Mouse (Mus musculus) limb, embryonic 15.5 days (tissue): ENCODE data around the gene Brat1. TPM values are rescaled to one million over a fixed set of nuclear protein-coding genes. Genes with fewer than 3 reads are reported as not detected.

Experiments used
- ATAC-seq: fragments of 200-750 bp; cut with Nextera tagmentation; 2 replicates; pipeline ENCODE4 v1.8.0; 2017; ENCODE audit warnings: low read depth, moderate TSS enrichment; ENCODE audit not compliant: insufficient number of reproducible peaks, low FRiP score, low TSS enrichment
- H3K27ac ChIP-seq: fragments of 300-500 bp; sonication (generic); 2 replicates; pipeline ENCODE4 v1.5.1; 2015; ENCODE audit warnings: moderate library complexity, mild to moderate bottlenecking, inconsistent platforms
- H3K27me3 ChIP-seq: fragments of 300-500 bp; sonication (generic); 2 replicates; pipeline ENCODE4 v1.6.1; 2015; ENCODE audit warnings: inconsistent platforms
- H3K36me3 ChIP-seq: fragments of 300-500 bp; sonication (generic); 2 replicates; pipeline ENCODE4 v1.6.1; 2015; ENCODE audit warnings: inconsistent platforms
- H3K4me1 ChIP-seq: fragments of 300-500 bp; sonication (generic); 2 replicates; pipeline ENCODE4 v1.6.1; 2015; ENCODE audit warnings: inconsistent platforms
- H3K4me2 ChIP-seq: fragments of 300-500 bp; sonication (generic); 2 replicates; pipeline ENCODE4 v1.6.1; 2015; ENCODE audit warnings: mild to moderate bottlenecking, inconsistent platforms
- H3K4me3 ChIP-seq: fragments of 300-500 bp; sonication (generic); 2 replicates; pipeline ENCODE4 v1.5.1; 2015; ENCODE audit warnings: mild to moderate bottlenecking, inconsistent platforms
- H3K9ac ChIP-seq: fragments of 300-500 bp; sonication (generic); 2 replicates; pipeline ENCODE4 v1.6.1; 2015; ENCODE audit warnings: inconsistent platforms
- H3K9me3 ChIP-seq: fragments of 300-500 bp; sonication (generic); 2 replicates; pipeline ENCODE4 v1.6.1; 2016; ENCODE audit warnings: inconsistent platforms
- WGBS: fragments of 180-500 bp; shearing (Covaris S2); methylation state at CpG from one replicate; pipeline ENCODE4 v1.1.7; 2015; 5-methylcytosine and 5-hydroxymethylcytosine counted together
- polyA plus RNA-seq: library from polyadenylated mRNA; unstranded; fragments of >200 nt; fragmentation: Nextera tagmentation; extraction: Ambion mirVana; gene quantifications from 2 replicates; pipeline ENCODE4 v1.2.1, GENCODE M21; 2015

The Brat1 gene
- polyA plus RNA-seq, 1 experiment from 2014 or later: 24.4 TPM

- H3K27me3 ChIP-seq: no peaks in the 10 kb centered on the region
- no peak overlapping the region for H3K27ac ChIP-seq
- peaks cover 79% of the 10 kb centered on the region for H3K36me3 ChIP-seq
- 60% methylated on average over 11 of the region's 11 CpGs for WGBS
- no peak overlapping the region for H3K9ac ChIP-seq
- H3K4me3 ChIP-seq: no peak overlapping the region
- ATAC-seq: no peak
- no peaks in the 10 kb centered on the region for H3K9me3 ChIP-seq
- H3K4me1 ChIP-seq: 0 out of 2 replicates have a peak, but pooled peaks cover 8% of the 10 kb centered on the region
- H3K4me2 ChIP-seq: no peak overlapping the region
Observed at GRCm38 (mm10) chr5:140675079-140675478, 29.7 kb upstream of the Brat1 start.

GRCm38 (mm10) chr5:140675640-140676039 lies 29.2 kb upstream of the Brat1 start:
- no peaks in the 10 kb centered on the region for H3K27me3 ChIP-seq
- WGBS: 74% methylated on average over 11 of the region's 11 CpGs
- 0 out of 2 replicates have a peak, but pooled peaks cover 8% of the 10 kb centered on the region for H3K4me1 ChIP-seq
- no peak for ATAC-seq
- no peak overlapping the region; the same call in 1 of the 2 replicates for H3K27ac ChIP-seq
- no peak overlapping the region for H3K9ac ChIP-seq
- no peak overlapping the region for H3K4me2 ChIP-seq
- no peaks in the 10 kb centered on the region for H3K9me3 ChIP-seq
- no peak overlapping the region for H3K4me3 ChIP-seq
- H3K36me3 ChIP-seq: peaks cover 76% of the 10 kb centered on the region

- Histone ChIP-seq H3K9ac (no peak overlapping the region), H3K27ac (no peak overlapping the region), H3K36me3 (peaks cover 73% of the 10 kb centered on the region), H3K4me3 (no peak overlapping the region), H3K4me1 (0 out of 2 replicates have a peak, but pooled peaks cover 8% of the 10 kb centered on the region), H3K27me3 (no peaks in the 10 kb centered on the region), H3K9me3 (no peaks in the 10 kb centered on the region), H3K4me2 (no peak overlapping the region)
- WGBS: 92% methylated on average over 6 of the region's 6 CpGs
- no peak for ATAC-seq
Observed at GRCm38 (mm10) chr5:140677137-140677536, 27.7 kb upstream of the Brat1 start.

- no peak for ATAC-seq
- Histone ChIP-seq H3K9ac (no peak overlapping the region), H3K4me2 (no peak overlapping the region), H3K27ac (no peak overlapping the region), H3K4me1 (0 out of 2 replicates have a peak, but pooled peaks cover 10% of the 10 kb centered on the region), H3K36me3 (peaks cover 71% of the 10 kb centered on the region), H3K9me3 (no peaks in the 10 kb centered on the region), H3K27me3 (no peaks in the 10 kb centered on the region), H3K4me3 (no peak overlapping the region)
- 84% methylated on average over 6 of the region's 6 CpGs for WGBS
Observed at GRCm38 (mm10) chr5:140680051-140680450, 24.8 kb upstream of the Brat1 start.

- Histone ChIP-seq H3K27ac (no peak overlapping the region), H3K9me3 (no peaks in the 10 kb centered on the region), H3K27me3 (no peaks in the 10 kb centered on the region), H3K9ac (no peak overlapping the region), H3K4me1 (0 out of 2 replicates have a peak, but pooled peaks cover 5% of the 10 kb centered on the region), H3K4me2 (no peak overlapping the region), H3K4me3 (no peak overlapping the region), H3K36me3 (peaks cover 67% of the 10 kb centered on the region)
- ATAC-seq: no peak
- WGBS: 86% methylated on average over 1 of the region's 1 CpGs
Observed at GRCm38 (mm10) chr5:140680950-140681349, 23.9 kb upstream of the Brat1 start.

- no peaks in the 10 kb centered on the region for H3K9me3 ChIP-seq
- H3K27ac ChIP-seq: 0 out of 2 replicates have a peak overlapping the region, but pooled peaks have one; percentile 22
- H3K4me2 ChIP-seq: no peak overlapping the region
- H3K4me3 ChIP-seq: no peak overlapping the region
- no peak overlapping the region for H3K9ac ChIP-seq
- no peak for ATAC-seq
- 0 out of 2 replicates have a peak, but pooled peaks cover 2% of the 10 kb centered on the region for H3K4me1 ChIP-seq
- WGBS: 91% methylated on average over 6 of the region's 6 CpGs
- H3K36me3 ChIP-seq: peaks cover 67% of the 10 kb centered on the region
- no peaks in the 10 kb centered on the region for H3K27me3 ChIP-seq
Observed at GRCm38 (mm10) chr5:140682113-140682512, 22.7 kb upstream of the Brat1 start.

GRCm38 (mm10) chr5:140684343-140685148 lies 20.3 kb upstream of the Brat1 start:
- Histone ChIP-seq H3K36me3 (peaks cover 69% of the 10 kb centered on the region), H3K27ac (no peak overlapping the region), H3K4me3 (no peak overlapping the region), H3K4me2 (no peak overlapping the region), H3K9ac (no peak overlapping the region), H3K9me3 (no peaks in the 10 kb centered on the region), H3K27me3 (no peaks in the 10 kb centered on the region), H3K4me1 (0 out of 2 replicates have a peak, but pooled peaks cover 2% of the 10 kb centered on the region)
- ATAC-seq: no peak
- WGBS: 51% methylated on average over 16 of the region's 16 CpGs

- peaks cover 76% of the 10 kb centered on the region for H3K36me3 ChIP-seq
- H3K4me1 ChIP-seq: 0 out of 2 replicates have a peak, but pooled peaks cover 2% of the 10 kb centered on the region
- no peaks in the 10 kb centered on the region for H3K27me3 ChIP-seq
- H3K27ac ChIP-seq: no peak overlapping the region
- H3K9ac ChIP-seq: no peak overlapping the region
- no peak overlapping the region for H3K4me2 ChIP-seq
- no peaks in the 10 kb centered on the region for H3K9me3 ChIP-seq
- WGBS: 62% methylated on average over 3 of the region's 3 CpGs
- H3K4me3 ChIP-seq: no peak overlapping the region
- ATAC-seq: no peak
Observed at GRCm38 (mm10) chr5:140688434-140688833, 16.4 kb upstream of the Brat1 start.

- no peak for ATAC-seq
- WGBS: 85% methylated on average over 7 of the region's 7 CpGs
- peaks cover 61% of the 10 kb centered on the region for H3K36me3 ChIP-seq
Observed at GRCm38 (mm10) chr5:140695987-140696386, 8.8 kb upstream of the Brat1 start.

GRCm38 (mm10) chr5:140699776-140700175 lies 5.0 kb upstream of the Brat1 start:
- Histone ChIP-seq H3K27ac (no peak overlapping the region), H3K4me3 (no peak overlapping the region), H3K9ac (no peak overlapping the region), H3K27me3 (no peaks in the 10 kb centered on the region), H3K36me3 (peaks cover 33% of the 10 kb centered on the region), H3K4me1 (peaks cover 25% of the 10 kb centered on the region), H3K4me2 (no peak overlapping the region), H3K9me3 (no peaks in the 10 kb centered on the region)
- WGBS: 82% methylated on average over 9 of the region's 9 CpGs
- ATAC-seq: no peak

More at GRCm38 (mm10) chr5:140695987-140696386, 8.8 kb upstream of the Brat1 start:
- no peak overlapping the region for H3K4me3 ChIP-seq
- H3K4me2 ChIP-seq: no peak overlapping the region
- H3K4me1 ChIP-seq: peaks cover 8% of the 10 kb centered on the region
- H3K9ac ChIP-seq: no peak overlapping the region
- no peak overlapping the region for H3K27ac ChIP-seq
- no peaks in the 10 kb centered on the region for H3K27me3 ChIP-seq
- no peaks in the 10 kb centered on the region for H3K9me3 ChIP-seq

- Histone ChIP-seq H3K9me3 (no peaks in the 10 kb centered on the region), H3K36me3 (peaks cover 19% of the 10 kb centered on the region), H3K27ac (peak overlapping the region; percentile 91), H3K4me3 (peak overlapping the region; percentile 90), H3K4me1 (peaks cover 35% of the 10 kb centered on the region), H3K9ac (peak overlapping the region; percentile 83), H3K4me2 (peak overlapping the region; percentile 75), H3K27me3 (no peaks in the 10 kb centered on the region)
- under 1% methylated on average over 25 of the region's 25 CpGs for WGBS
- ATAC-seq: no peak
Observed at GRCm38 (mm10) chr5:140701661-140702060, 3.1 kb upstream of the Brat1 start.

GRCm38 (mm10) chr5:140702103-140702513 lies 2.7 kb upstream of the Brat1 start, which contains the start of gene Iqce:
Gene Iqce, minus strand, starts transcription at chr5:140702378.
- WGBS: under 1% methylated on average over 33 of the region's 33 CpGs
- Histone ChIP-seq H3K9me3 (no peaks in the 10 kb centered on the region), H3K4me1 (peaks cover 35% of the 10 kb centered on the region), H3K4me2 (peak within 1 kb of the TSS; percentile 75), H3K27ac (peak within 1 kb of the TSS; percentile 91), H3K27me3 (no peaks in the 10 kb centered on the region), H3K36me3 (peaks cover 16% of the 10 kb centered on the region), H3K4me3 (peak within 1 kb of the TSS; percentile 90), H3K9ac (peak within 1 kb of the TSS; percentile 83)
- ATAC-seq: peak; percentile 8; the same call in 1 of the 2 replicates
